Mouse (Mus musculus): ENCODE data around the gene Deaf1.

GRCm38 (mm10) chr7:141340023-141340422, 12.5 kb upstream of the Deaf1 start:
- TF ChIP-seq POLR2A (IDR thresholded peaks at IDR 0.05; ENCODE audit: low read depth, low read length) = no peak
- TF ChIP-seq MAX (IDR thresholded peaks at IDR 0.05; ENCODE audit: low read length) = no peak
- no peak for TF ChIP-seq TCF12 (IDR thresholded peaks at IDR 0.05; ENCODE audit: low read depth, low read length)
- TF ChIP-seq CTCF (conservative IDR thresholded peaks at IDR 0.05 in 1 of 2, IDR thresholded peaks at IDR 0.05 in 1 of 2; ENCODE audit: low read depth in 2 of 2, low read length in 2 of 2) = no peak
- TF ChIP-seq ZC3H11A (IDR thresholded peaks at IDR 0.05; ENCODE audit: low read depth, low read length) = no peak
- TF ChIP-seq EP300 (IDR thresholded peaks at IDR 0.05; ENCODE audit: low read length) = no peak
- no peak for TF ChIP-seq JUN (IDR thresholded peaks at IDR 0.05; ENCODE audit: insufficient read depth, low read depth, low read length)
- TF ChIP-seq KAT2A (IDR thresholded peaks at IDR 0.05; ENCODE audit: insufficient replicate concordance, low read length) = no peak
- TF ChIP-seq MEF2A (IDR thresholded peaks at IDR 0.05; ENCODE audit: borderline replicate concordance, low read depth, low read length) = no peak
- TF ChIP-seq USF1 (IDR thresholded peaks at IDR 0.05; ENCODE audit: low read depth, low read length) = no peak

Measured in CH12.LX (cell line).